Mouse (Mus musculus): ENCODE data around the gene Apol7a.
"Not testable (repeated sequence)": the region's sequence is repeated elsewhere in the genome, so short reads cannot be mapped to it uniquely, and the experiment has no call there.

Gene Apol7a

DNA sequence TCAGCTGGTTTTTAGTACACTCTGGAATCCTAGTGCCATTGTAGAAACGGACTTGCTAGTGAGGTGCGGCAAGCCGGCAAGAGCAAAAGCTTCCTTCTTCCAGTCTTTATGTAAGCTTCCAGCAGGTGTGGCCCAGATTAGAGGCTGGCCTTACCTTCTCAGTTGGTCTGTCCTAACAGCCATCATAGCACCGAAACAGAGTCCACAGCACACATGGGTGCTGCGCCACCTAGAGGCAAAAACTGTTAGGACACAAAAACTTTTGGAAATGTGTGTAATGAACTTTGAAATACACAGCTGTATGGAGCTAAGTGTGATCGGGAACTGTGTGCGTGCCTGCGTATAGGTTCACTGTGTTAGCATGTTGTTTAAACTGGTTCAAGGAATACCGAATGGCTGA, at the start of gene Apol7a:
Gene Apol7a (minus strand): TSS at position 84 of the 400 bp plus-strand sequence.
- peak; percentile 22 for DNase-seq

DNA sequence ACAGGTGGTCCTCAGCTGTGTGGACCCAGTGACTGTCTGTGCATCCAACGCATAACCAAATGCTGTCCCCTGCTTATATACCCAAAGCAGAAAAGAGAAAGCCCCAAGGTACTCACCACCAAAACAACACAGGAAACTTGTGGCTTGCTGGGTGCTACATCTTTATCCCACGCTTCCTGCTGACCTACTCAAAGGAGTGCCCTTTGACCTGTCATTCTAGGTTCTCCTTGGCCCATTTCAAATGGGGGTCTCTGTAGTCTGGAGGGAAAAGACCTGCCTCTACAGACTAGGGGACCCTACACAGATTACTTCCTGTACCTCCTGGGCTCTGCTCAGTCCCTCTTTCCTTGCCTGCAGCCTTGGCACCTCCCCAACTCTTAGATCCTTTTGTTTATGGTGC, 48.5 kb upstream of the Apol7a start, which contains the start of gene Apol7b:
Gene Apol7b (minus strand): TSS at position 101 of the 400 bp plus-strand sequence.
- not testable (repeated sequence) for DNase-seq

DNA sequence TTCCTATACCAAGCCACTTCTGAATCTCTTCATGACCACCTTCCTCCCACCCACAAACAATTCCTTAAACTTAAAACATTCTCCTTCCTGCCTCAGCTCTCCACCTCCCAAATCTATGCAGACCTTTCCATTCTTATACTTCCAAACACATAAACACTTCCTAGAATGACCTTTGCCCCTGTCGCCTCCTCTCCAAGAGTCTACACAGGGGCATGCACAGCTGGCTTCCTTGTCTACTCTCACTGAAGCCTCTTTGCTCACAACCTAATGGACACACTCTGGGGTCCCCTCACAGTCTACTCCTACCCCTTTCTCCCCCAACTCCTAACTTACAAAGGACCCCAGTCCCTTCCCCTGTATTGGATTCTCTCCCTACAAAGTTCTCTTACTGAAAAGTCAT, 46.8 kb upstream of the Apol7a start:
- not testable (repeated sequence) for DNase-seq

GRCm38 (mm10) chr15:77444746-77445145, 45.8 kb upstream of the Apol7a start:
- peak; percentile 24 for DNase-seq

DNA sequence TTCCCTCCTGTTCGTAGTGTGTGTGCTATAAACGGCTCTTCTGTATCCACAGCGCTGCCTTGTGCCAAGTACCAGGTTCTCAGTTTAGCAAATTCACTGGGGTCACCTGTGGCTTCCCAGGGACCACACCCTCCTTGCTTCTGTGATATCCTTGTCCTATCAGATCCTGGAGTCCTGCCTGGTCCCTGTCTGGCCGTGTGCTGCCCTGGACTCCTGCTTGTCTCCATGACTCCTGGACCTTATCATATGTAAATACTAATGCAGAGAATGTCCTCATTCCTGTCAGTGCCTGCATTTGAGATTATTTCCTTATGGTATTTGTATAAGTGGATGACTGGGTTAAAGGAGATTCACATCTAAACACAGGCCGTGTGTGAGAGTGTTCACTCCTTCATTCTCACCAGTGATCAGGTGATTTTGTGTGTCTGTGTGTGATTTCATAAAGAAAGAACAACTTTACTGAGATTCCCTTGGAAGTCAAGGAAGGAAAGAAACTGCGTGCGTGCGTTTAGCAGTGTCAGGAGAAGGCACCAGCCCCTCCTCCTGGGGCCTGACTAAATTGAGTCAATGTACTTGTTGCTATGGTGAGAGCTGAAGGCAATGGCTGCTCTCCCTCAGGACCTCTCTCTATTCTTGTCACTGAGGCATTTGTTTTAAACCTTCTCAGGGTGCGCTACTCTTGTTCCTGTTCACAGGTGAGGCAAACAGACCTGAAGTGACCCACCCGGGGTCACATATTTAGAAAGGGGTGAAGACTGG, 30.0 kb upstream of the Apol7a start:
- not testable (repeated sequence) for DNase-seq

DNA sequence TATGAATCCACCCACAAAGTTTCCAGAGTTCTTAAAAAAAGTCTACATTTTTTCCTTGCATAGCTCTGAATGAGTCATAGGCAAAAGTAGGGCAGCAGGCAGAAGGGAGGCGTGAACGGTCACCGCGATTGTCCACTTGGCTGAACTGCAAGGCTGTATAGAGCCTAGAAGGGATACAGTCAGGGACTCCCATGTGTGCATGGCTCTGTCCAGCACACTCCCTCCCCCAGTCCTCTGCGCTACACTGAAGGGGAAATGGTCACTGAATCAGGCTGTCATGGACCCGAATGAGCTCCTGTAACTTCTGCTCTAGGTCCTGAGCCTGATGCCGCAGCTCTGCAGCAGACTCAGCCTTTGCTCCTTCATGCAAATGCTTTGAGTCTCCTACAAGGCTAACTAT, 24.0 kb upstream of the Apol7a start:
- not testable (repeated sequence) for DNase-seq

- not testable (repeated sequence) for DNase-seq
These were observed 20.7 kb upstream of the Apol7a start for GRCm38 (mm10) chr15:77419657-77420056.

DNA sequence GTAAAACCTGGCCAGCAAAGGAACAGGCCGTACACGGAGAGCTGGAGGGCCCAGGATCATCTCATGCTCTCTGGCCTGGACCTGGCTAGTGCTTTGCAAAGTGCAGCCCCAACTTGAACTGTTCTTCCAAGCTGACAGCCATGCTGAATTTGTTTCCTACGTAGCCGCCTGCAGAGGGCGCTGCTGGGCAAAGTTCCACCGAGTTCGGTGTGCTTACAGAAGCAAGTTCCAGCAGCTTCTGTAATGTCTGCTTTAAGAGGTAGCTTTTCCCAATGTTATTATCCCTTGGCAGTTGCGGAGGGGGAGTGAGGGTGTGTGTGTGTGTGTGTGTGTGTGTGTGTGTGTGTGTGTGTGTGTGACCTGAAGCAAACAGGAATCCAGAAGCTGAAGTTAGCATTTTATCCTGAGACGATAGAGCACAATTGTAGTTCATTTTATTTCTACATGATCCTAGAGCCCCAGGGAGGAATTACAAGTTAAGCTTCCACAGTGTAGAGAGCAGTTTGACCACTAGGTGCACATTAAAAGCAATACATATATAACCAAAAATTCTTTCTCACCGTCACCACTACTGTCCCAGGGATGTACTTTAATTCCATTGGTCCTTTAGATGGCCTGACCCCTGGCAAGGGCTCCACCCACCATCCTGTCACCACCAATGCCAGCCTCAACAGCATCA, 17.9 kb upstream of the Apol7a start:
- not testable (repeated sequence) for DNase-seq

DNA sequence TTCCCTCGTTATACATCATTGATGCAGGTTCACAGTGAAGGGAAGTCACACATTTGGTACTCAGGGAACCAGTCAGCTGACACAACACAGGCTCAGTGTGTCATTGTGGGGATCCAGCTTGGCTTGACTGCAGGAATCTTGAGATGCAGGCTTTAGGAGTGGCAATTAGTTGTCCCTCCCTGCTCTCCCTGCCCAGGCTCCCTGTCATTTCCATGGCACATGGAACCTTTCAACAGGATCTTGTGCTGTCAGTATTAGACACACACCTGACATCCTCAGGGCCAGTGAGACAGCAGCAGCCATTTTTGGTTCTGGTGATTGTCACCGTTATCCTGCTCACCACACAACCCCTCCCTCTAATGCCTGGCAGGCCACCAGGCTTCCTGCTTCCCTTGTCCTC, 16.7 kb upstream of the Apol7a start:
- DNase-seq: not testable (repeated sequence)

- DNase-seq: not testable (repeated sequence)
These were observed 13.8 kb upstream of the Apol7a start for GRCm38 (mm10) chr15:77412695-77413094.

DNA sequence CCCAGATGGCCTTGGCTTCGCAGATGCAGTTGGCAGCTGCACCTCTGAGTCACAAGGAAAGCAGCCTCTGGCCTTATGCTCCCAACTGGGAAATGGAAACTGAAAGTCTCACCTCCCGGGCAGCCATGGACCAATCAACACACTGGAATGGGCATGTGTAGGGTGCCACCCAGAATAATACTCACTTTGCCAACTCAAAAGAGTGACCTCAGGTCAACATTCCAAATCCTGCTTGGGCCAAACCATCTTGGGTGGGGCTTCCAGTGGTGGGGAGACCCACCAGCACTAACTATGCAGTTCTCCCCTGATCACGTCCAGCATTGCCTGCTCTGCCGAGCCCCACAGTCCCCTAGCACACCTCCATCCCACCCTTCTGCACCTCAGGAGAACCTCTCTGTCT, 12.1 kb upstream of the Apol7a start, which contains the start of gene Apol9a:
Gene Apol9a (minus strand): TSS at position 101 of the 400 bp plus-strand sequence.
- DNase-seq: not testable (repeated sequence)

DNA sequence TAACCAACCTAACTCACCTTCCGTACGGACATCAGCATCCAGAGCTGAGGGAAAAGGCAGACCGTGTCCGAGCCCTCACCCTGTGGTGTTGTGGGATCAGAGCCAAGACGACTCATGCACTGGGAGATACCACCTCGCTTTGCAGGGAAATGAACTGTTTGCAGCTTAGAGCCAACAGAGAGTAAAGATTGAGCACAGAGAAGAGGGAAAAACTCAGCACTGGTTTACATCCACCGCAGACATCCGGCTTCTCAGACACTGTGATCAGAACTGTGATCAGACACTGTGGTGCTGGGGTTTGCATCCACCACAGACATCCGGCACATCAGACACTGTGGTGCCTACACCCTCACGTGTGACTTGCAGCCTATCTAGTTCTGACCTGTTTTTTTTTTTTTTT, 7.5 kb upstream of the Apol7a start:
- not testable (repeated sequence) for DNase-seq

DNA sequence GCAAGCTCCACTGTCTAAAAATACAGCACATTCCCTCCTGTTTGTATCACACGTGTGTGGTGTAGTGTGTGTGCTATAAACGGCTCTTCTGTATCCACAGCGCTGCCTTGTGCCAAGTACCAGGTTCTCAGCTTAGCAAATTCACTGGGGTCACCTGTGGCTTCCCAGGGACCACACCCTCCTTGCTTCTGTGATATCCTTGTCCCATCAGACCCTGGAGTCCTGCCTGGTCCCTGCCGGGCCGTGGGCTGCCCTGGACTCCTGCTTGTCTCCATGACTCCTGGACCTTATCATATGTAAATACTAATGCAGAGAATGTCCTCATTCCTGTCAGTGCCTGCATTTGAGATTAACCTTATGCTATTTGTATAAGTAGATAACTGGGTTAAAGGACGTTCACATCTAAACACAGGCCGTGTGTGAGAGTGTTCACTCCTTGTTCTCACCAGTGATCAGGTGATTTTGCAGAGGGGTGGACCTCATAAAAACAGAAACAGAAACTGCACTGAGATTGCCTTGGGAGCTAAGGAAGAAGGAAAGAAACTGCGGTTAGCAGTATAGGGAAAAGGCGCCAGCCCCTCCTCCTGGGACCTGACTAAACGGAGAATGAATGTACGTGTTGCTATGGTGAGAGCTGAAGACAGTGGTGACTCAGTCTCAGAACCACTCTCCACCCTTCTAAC, 1.3 kb downstream of the Apol7a start:
- DNase-seq: not testable (repeated sequence)

DNA sequence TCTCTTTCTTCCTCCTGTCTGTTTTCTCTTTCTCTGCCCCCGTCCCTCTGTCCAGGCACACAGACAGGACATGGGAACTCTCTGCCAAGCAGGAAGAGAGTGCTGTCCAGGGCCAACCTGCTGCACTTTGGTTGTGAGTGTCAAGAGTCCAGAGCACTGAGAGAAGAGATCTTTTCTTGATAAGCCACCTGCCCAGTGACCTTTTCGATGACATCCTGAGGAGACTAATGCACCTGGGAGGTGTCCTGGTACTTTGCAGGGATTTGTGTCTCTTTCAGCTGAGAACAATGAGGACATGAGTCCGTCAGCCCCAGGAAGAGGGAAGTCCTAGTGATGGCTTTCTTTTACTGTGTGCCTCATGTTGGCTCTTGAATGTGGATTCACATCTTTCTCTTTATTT, 5.1 kb downstream of the Apol7a start:
- not testable (repeated sequence) for DNase-seq

DNA sequence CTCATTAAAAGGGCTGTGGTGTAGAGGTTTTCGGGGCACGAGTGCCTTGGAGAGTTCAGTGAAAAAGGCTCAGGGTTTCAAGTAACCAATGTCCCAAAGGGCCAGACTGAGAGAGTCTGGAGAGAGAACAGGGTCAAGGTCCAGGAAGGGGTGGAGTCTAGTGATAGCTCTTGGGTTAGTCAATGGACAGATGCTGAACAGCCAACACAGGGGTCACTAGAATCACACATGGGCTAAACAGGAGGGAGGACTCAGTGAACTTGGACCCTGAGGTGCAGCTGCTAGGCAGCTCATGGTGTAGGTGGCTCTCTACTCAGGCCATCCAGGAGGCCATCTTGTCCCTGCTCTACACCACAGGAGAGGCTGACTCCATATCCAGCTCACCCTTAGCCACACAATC, 11.4 kb downstream of the Apol7a start:
- DNase-seq: no peak

GRCm38 (mm10) chr15:77384340-77385030, 14.4 kb downstream of the Apol7a start:
- no peak for DNase-seq

GRCm38 (mm10) chr15:77382880-77383279, 16.0 kb downstream of the Apol7a start:
- no peak for DNase-seq

DNA sequence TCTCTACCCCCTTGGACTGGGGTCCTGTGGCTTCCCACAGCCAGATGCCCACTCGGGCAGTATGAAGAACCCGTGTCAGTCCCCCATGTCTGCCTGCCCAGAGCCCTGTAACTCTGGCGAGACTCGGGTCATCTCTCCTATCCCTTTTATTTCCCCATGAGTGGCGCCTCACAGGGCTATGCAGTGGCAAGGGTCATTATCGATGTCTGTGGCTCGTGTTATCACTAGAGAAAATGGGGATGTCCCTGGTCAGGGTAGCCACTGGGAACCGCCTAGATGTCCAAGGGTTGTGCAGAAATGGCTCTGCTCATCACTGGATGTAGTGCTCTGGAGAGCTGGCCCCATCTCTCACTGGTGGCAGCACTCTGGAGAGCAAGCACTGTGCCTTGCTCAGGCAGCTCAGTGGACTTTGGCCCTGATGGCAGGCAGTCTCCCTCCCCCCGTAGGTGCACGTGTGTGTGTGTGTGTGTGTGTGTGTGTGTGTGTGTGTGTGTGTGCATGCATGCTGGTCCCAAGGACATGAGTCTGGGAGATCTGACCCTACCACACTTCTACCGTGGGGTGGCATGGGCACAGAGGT, 16.5 kb downstream of the Apol7a start:
- no peak for DNase-seq

- no peak for DNase-seq
These were observed 17.4 kb downstream of the Apol7a start for GRCm38 (mm10) chr15:77381481-77381880.

GRCm38 (mm10) chr15:77379921-77380320, 19.0 kb downstream of the Apol7a start:
- DNase-seq: no peak

- DNase-seq: no peak
These were observed 21.5 kb downstream of the Apol7a start for GRCm38 (mm10) chr15:77377419-77377818.

DNA sequence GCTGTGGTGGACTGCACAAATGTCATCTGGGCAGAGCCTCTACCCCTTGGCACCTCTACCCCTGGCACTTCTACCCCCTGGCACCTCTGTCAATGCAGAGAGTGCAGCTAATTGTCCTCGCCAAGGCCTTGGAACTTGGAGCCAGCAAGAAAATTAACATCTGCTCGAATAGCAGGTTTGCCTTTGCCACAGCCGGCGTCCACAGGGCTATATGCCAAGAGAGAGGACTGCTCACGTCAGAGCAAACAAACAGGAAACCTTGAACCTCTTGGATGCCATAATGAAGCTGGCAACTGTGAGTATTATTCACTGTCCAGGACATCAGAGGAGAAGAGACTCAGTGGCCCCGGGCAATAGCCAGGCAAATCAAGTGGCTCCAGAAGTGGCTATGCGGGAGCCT, 22.0 kb downstream of the Apol7a start:
- DNase-seq: no peak
